Mouse (Mus musculus): ENCODE results near the gene Actn4. TPM values are rescaled to one million over a fixed set of nuclear protein-coding genes. Genes with fewer than 3 reads are reported as not detected.

Gene Actn4
- total RNA-seq, 4 experiments from 2014 or later, result 184 to 285 (median 233) TPM

DNA sequence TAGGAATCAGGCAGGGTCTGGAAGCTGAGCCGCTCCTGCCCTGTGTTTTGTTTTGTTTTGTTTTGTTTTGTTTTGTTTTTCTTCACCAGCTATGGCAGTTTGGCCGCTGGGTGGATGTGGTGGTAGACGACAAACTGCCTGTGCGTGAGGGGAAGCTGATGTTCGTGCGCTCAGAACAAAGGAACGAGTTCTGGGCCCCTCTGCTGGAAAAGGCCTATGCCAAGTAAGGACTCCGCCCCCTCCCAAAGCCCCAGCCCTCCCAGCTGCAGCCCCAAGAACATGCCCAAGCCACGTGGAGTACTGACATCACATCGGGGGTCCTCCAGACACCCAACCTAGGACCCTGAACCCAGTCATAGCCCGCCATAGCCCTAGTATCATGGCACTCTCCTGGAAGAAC lies 79.1 kb downstream of the Actn4 start:
- DNase-seq, result no peak

DNA sequence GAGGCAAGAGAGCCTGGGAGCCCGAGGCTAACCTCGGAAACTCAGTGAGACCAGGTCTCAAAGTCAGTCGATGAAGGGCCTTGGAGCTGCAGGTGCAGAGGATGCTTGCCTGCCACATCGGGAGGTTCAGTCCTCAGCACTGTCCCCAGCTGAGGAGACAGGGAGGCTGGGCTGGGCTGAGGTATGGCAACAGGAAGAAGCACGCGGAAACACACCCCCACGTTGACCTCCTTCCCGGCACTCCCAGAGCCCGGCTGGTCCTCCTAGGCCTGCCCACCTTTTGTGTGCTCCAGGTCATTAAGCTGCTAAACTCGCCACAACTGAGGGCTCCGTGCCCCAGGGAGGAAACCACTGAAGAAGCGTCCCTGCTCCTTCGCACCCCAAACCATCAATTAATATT lies 80.9 kb downstream of the Actn4 start, which contains the start of gene Capn12:
Gene Capn12, plus strand, starts transcription at position 224 of the 400 bp plus-strand sequence.
- DNase-seq, result no peak

DNA sequence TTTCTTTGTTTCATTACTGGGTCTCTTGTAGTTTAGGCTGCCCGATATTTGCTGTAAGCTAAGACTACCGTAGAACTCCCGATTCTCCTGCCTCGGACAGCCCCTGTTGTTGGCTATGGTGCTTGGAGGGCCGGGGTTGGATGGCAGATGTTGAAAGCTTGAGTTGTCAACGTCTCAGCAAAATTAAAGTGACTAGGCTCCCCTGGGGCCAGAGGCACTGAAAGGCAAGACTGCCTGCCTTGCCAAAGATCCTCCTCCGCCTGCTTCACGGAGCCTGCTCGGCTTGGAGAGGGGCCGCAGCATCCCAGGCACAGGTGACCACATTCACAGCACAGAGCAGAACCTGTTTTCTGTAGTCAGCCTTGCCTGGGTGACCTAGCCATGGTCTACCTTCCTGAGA lies 81.6 kb downstream of the Actn4 start:
- DNase-seq, result no peak

DNA sequence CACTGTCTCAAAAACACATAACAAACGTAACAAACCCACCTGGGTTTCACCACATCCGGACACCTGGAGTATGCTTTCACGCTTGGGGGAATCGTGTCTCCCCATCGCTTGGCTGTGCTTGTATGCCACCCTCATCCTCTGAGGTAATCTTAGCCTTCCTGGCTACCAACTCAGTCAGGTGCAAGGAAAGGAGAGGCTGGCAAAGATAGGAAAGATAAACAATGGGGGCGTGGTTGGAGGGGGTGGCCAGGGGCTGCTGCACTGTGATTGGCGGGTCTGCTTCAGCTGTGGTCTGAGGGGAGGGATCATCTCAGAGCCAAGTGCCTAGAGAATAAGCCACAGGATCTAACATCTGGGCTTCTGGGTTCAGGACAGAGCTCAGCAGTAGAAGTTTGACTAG lies 82.5 kb downstream of the Actn4 start:
- no peak for DNase-seq

DNA sequence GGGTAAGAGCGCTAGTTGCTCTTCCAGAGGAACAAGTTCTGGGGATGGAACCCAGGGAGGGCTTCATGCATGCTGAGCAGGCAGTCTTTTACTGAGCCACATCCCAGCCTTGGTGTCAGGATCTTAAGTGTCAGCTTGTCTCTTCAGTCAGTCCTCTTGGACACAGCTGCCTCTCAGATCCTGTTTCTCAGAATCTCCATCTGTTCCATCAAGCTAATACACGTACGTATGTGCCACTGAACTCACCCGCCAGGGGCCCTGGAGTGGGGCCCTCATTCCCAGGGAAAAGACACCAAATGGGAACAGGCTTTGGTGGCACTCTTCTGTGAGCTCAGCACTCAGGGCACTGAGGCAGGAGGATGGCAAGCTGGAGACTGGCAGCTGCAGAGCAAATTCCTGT lies 84.3 kb downstream of the Actn4 start:
- no peak for DNase-seq

DNA sequence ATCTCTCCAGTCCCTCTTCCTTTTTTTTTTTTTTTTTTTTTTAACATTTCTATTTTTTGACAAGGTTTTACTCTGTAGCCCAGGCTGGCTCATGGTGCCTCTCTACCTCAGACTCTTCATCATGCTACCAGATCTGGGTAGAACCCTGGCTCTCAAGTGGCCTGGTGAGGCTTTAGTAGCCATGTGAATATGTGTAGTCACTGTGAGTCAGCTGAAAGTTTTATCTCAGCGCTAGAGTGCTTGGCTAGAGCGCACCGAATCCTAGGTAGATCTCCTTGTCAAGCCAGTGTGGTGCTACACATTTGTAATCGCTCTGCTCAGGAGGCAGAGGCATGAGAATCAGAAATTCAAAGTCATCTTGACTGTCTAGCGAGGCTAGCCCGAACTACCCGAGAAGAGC lies 85.0 kb downstream of the Actn4 start:
- no peak for DNase-seq

DNA sequence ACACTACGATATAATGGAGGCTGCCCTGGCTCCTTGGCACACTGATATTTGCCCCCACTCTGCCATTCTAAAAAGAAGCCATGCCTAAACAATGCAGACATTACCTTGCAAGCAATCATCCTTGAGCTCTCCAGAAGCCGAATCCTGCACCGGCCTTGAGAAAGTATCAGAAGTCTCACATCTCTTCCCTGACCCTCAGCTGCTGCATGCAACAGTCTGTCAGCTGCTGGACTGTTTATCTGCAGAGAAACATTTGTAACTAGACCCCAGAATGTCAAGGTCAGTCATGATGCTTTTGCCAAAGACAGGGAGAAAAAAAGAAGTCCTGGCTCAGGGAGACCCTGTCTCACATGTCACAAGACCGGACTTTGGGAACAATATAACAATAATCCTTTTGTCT lies 86.0 kb downstream of the Actn4 start:
- DNase-seq, result no peak

DNA sequence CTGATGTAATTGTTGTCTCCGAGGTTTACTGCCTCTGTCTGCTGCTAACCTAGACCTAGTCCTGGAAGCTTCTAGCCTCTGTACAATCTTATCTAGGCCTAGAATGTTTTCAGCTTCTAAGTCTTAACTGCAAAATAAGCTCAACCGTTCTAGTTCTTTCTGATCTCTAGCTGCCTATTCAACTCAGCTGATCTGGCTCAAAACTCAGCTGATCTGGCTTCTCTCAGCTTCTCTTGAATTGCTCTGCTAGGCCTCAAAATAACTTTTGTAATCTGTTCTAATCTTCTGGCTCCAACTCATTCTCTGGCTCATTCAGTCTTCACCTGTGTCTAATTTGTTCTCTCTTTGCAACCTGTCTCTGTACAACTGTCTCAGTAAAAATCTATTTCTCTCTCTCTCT lies 87.6 kb downstream of the Actn4 start:
- DNase-seq, result no peak

DNA sequence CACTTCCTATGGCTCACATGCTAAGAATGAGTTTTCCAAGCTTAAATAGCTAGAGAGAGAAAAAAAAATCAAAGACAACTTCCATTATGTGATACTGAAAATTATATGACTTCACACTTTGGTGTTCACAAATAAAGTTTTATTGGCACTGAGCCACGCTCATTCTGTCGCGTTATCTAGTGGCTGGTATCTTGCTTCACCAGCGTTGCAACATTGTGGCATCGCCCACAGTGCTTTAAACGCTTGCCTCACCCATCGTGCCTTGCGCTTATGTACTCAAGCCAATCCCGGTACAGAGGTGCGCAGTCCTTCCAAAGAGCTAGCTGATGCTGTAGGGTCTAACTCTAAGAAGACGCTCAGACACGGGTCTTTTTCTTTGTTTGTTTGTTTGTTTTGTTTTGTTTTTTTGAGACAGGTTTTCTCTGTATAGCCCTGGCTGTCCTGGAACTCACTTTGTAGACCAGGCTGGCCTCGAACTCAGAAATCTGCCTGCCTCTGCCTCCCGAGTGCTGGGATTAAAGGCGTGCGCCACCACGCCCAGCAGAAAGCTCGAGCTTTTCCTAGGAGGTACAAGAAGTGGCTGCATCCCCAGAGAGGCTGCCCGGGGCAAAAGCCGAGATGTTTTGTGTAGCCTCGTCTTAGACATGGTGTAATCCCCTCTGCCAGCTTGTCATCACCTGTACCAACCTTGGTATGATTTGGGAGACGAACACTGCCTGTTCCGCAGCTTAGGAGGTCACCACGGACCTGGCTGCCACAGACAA lies 91.1 kb downstream of the Actn4 start:
- no peak for DNase-seq

DNA sequence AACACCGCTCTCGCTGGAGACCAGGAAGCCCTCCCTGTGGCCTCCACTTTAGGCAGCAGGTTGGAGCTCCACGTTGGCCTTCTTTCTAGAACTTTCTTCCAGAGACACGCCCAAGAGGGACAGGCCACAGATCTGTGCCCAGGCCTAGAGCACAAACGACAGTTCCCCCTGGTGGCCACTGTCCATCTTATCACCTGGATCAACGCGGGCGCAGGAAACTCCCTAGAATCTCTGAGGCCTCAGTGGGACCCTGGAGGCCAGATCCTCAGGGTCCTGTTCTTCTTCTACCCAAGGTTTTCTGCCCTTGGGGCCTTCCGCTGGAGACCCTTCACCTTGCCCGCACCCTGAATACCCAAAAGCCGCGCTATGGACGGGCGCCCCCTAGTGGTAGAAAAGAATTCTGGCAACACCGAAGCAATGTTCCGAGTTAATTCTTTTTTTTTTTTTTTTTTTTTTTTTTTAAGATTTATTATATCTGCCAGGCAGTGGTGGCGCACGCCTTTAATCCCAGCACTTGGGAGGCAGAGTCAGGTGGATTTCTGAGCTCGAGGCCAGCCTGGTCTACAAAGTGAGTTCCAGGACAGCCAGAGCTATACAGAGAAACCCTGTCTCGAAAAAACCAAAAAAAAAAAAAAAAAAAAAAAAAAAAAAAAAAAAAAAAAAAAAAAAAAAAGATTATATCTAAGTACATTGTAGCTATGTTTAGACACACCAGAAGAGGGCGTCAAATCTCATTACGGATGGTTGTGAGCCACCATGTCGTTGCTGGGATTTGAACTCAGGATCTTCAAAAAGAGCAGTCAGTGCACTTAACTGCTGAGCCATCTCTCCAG lies 94.4 kb downstream of the Actn4 start:
- DNase-seq, result peak; percentile 62

DNA sequence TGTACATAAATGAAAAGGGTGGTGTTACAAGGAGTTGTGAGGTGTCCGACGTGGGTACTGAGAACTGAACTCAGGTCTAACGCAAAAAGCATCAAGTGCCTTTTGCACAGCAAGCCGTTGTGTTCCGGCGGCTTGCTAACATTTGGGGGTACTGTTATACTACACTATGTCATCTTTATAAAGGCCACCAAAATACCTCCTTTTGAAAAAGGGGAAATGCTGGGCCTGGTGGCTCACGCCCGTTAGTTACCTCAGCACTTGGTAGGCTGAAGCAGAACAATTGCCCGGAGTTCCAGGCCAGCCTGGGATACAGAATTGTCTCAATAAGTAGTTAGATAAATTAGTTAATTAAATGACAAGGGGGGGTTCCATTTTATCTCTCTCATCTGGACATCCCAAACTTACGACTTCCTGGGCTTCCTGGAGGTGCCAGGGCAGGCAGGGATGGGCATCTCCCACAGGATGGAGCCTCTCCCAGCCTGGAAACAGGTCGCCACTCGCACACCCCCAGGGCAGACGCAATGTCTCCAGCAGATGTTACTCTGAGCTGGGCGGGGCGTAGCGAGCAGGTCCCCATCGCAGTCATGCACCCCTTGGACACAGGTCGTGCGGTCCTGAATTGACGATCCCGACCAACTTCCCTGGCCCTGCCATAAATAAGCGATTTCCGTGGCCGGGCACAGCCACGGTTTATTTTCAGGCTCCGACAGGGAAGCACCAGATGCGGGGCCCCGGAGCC lies 95.2 kb downstream of the Actn4 start:
- no peak for DNase-seq

DNA sequence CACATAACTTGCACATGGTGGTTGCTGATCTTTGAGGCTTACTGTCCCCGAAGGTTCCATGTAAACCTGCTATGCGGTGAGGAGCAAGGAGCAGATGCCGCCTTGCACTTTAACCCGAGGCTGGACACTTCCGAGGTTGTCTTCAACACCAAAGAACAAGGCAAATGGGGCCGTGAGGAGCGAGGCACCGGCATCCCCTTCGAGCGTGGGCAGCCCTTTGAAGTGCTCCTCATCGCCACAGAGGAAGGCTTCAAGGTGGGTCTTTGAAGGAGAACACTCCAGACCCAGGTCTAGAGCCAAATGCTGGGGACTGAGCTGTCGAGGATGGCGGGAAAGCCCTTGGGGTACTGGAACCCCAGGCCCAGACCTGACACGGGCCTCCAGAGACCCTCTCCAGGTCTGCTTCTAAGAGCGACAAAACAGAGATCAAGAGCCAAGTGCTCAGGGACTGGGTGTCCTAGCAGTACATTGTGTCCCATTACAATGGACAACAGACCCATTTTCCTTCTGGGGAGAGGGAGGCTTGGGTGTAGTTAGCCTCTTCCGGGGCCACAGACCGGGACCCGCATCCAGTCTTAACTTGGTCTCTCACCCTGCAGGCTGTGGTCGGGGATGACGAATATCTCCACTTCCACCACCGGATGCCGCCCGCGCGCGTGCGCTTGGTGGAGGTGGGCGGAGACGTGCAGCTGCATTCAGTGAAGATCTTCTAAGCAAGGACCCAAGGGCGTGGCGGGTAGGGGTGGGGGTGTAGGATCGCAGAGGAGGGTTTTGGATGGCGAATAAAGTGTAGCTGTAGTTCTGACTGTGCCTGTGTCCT lies 96.4 kb downstream of the Actn4 start:
- DNase-seq, result peak; percentile 77

DNA sequence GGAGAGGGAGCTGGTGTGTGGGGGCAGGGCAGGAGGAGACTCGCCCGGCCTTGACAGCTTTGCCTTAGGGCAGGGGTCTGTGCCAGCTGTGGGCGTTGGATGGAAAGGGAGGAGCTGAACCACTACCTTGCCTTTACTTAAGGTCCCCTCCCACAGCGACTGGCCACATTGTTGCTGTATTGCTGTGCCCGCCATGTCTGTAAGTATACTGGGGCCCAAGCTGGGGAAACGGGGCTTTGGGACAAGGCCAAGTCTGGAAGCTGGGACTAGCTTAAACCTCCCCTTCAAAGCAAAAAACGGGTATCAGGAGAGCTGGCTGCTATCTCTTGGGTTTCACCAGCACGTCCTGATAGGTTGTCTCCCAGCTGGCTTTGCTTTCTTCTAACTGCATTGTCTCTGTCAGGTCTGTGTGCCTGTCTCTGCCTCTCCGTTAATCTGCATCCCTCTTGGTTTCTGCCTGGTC lies 97.8 kb downstream of the Actn4 start:
- DNase-seq, result no peak

DNA sequence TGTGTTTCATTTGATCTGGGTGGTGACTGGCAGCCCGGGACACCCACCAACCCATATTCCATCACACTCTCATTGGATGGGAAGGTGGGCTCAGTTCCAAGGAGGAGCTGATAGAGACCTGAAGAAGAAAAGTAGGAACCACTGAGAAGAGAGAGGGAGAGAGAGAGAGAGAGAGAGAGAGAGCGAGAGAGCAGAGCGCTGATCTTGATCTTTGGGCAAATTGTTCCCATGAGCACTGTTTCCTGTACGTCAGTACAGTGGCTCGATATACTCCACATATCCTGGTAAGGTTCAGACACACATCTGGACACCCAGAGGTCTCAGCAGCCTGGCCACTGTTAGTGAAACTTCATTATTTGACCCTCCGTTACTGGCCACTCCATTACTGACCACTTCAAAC lies 98.6 kb downstream of the Actn4 start, which contains the start of gene Lgals7:
Gene Lgals7, plus strand, starts transcription at position 314 of the 400 bp plus-strand sequence.
- DNase-seq, result no peak

DNA sequence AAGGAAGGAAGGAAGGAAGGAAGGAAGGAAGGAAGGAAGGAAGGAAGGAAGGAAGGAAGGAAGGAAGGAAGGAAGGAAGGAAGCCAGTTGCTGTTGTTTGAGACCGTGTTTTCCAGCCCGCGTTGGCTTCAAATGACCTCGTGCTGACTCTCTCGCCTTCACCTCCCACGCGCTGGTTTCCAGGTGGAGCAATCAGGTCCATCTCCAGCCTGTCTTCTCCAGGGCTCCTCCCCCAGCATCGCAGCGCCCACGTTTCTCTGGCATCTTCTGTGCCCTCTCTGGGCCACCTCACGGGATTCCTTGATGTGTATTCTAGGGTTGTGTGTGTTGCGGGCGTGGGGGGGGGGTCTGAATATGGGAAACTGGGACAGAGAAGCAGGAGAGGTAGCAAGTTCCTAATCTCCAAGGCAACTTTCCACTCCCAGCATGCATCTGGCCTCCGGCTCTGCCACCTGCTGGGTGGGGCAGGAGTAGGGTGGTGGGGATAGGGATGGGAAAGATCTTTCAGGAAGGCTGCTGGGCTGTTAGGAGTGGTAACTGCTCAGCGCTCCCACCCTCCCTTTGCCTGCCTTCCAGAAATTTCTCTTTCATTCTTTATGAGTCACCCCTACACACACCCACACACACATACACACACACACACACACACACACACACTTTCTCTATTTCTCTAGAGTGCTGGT lies 99.2 kb downstream of the Actn4 start:
- DNase-seq, result no peak

DNA sequence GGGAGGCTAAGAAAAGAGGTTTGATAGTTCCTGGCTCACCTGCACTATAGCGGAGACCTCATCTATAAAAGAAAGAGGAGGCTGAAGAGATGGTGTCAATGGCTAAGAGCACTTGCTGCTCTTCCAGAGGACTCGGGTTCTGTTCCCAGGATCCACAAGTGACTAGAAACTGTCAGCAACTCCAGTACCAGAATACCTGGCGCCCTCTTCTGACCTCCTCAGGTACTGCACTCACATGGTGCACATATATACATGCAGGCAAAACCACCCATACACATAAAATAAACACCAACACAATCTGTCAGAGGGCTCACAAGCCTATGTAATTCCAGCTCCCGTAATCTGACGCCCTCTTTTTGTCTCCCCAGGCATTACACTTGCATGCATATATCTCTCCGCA lies 101.2 kb downstream of the Actn4 start:
- DNase-seq, result no peak

DNA sequence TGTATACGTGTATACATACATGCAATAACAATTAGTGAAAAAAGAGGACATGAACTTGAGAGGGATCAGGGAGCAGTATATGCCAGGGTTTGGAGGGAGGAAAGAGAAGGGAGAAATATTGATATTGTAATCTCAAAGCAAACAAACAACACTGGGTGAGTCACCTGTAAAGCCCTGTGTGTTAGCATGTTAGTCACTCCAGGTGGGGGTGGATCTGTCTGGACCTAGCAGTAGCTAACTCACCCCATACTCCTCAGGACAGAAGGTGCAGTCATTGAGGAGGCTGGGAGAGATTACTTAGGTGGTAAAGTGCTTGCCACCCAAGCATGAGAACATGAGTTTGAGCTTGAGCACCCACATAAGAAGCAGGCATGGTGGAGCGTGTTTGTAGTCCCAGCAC lies 102.2 kb downstream of the Actn4 start:
- no peak for DNase-seq

DNA sequence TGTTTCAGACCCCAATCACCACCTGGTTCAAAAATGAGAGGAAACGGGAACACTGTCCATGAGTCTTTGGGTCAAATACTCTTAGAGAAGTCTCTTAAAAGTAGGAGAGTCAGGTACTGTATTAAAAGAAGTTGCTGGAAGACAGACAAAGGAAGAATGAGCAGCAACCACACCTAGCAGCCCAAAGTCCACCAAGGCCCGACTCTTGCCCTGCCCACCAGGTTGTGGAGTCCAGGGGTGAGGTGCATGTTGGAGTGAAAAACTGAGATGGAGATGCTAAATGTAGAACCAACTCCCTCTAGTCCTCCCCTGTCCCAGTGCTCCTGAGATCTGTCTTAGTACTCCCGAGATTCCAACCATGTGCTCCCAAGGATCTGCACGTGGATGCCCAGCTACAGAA lies 111.5 kb downstream of the Actn4 start:
- DNase-seq, result no peak

DNA sequence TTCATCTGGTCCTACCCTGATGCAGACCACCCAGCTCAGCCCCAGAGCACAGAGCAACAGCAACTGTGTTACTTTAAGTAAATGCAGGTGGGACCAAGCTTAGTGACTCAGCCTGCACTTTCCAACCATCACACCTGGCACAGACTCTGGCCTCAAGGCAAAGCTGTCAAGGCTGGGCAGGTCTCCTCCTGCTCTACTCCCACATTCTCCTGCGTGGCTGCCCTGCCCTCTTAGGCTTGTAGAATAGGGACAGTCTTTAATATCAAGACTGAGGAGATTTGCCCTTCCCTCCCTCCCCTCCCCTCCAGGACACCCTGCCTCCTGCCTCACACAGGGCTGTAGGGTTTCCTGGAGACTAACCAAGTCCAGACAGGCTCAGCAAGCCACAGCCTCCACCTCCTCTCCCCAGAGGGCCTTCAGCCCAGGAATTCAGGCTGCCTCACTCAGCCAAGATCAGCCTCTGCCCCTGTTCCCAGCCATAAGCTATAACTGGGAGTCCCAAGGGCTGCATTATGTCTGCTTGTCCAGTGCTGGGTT lies 112.4 kb downstream of the Actn4 start:
- no peak for DNase-seq

DNA sequence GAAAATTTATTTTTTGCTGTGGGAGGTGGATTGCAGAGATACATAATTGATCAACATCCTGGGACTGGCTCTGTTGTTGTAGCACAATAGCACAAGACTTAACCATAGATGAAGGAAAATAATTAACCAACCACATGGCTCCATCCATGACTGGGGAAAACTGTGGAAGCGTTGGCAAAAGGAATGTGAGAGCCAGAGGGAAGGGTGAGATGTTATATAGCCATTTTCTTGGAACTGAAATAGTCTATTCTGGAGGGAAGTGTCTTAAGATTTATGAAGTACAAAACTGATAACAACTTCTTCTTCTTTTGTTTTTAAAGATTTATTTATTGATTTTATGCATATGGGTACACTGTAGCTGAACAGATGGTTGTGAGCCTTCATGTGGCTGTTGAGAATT lies 114.9 kb downstream of the Actn4 start:
- no peak for DNase-seq

Data from adrenal gland, adult 8-10 months (tissue).